Mouse (Mus musculus) CH12.LX (cell line): Measurements from ENCODE around the gene Podxl.

Source experiments
- CTCF ChIP-seq, 2 experiments: IDR thresholded peaks in 1 of 2; conservative IDR thresholded peaks in 1 of 2; 2 replicates each; pipeline ENCODE4 v1.5.1; 2011 to 2012; ENCODE audit warnings: low read depth in 2 of 2, low read length in 2 of 2, improper control_type of control experiment in 1 of 2, inconsistent platforms in 1 of 2, mild to moderate bottlenecking in 1 of 2, moderate library complexity in 1 of 2
- E2F4 ChIP-seq: IDR thresholded peaks from 2 replicates; pipeline ENCODE4 v1.6.1; 2011; ENCODE audit warnings: low read depth, low read length, improper control_type of control experiment; ENCODE audit not compliant: insufficient replicate concordance
- EP300 ChIP-seq: IDR thresholded peaks from 2 replicates; pipeline ENCODE4 v1.6.1; 2011; ENCODE audit warnings: low read length, improper control_type of control experiment
- JUN ChIP-seq: IDR thresholded peaks from 2 replicates; pipeline ENCODE4 v1.6.1; 2011; ENCODE audit warnings: low read depth, mild to moderate bottlenecking, low read length, improper control_type of control experiment, moderate library complexity; ENCODE audit not compliant: insufficient read depth
- NELFE ChIP-seq: IDR thresholded peaks from 2 replicates; pipeline ENCODE4 v1.6.1; 2011; ENCODE audit warnings: low read depth, low read length, improper control_type of control experiment
- POLR2A ChIP-seq: IDR thresholded peaks from 2 replicates; pipeline ENCODE4 v1.6.1; 2011; ENCODE audit warnings: low read depth, mild to moderate bottlenecking, improper control_type of control experiment, low read length
- POLR2AphosphoS2 ChIP-seq: IDR thresholded peaks from 2 replicates; pipeline ENCODE4 v1.6.1; 2011; ENCODE audit warnings: low read depth, low read length, improper control_type of control experiment
- RCOR1 ChIP-seq: conservative IDR thresholded peaks from 2 replicates; pipeline ENCODE4 v1.6.1; 2012; ENCODE audit warnings: low read depth, mild to moderate bottlenecking, inconsistent platforms, low read length, improper control_type of control experiment
- TBP ChIP-seq: conservative IDR thresholded peaks from 2 replicates; pipeline ENCODE4 v1.6.1; 2011; ENCODE audit warnings: low read depth, low read length, improper control_type of control experiment
- ZNF384 ChIP-seq: IDR thresholded peaks from 2 replicates; pipeline ENCODE4 v1.6.1; 2012; ENCODE audit warnings: low read depth, low read length, improper control_type of control experiment, inconsistent platforms

GRCm38 (mm10) chr6:31544318-31544717 lies 19.5 kb downstream of the Podxl start:
- TF ChIP-seq E2F4 (no peak), POLR2A (no peak), POLR2AphosphoS2 (no peak), EP300 (no peak), CTCF (conservative IDR thresholded peaks at IDR 0.05 in 1 of 2, IDR thresholded peaks at IDR 0.05 in 1 of 2; ENCODE audit: low read depth in 2 of 2, low read length in 2 of 2) (no peak), JUN (no peak), TBP (no peak), NELFE (no peak), RCOR1 (no peak), ZNF384 (no peak)
